9 mouse cellular contexts compared by ENCODE assay signal in the genomic region with DNA sequence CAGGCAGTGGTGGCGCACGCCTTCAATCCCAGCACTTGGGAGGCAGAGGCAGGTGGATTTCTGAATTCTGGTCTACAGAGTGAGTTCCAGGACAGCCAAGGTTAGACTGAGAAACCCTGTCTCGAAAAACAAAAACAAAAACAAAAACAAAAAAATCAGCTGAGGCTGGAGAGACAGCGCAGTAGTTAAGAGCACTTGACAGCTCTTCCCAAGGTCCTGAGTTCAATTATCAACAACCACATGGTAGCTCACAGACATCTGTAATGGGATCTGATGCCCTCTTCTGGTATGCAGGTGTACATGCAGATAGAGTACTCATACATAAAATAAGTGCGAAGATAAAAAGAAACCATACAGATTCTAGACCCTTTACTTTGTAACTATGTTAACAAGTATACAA. TPM values are rescaled to one million over a fixed set of nuclear protein-coding genes. Genes with fewer than 3 reads are reported as not detected.
DNase-seq lines count a peak whose midpoint lies in the region; ATAC-seq lines count a peak whose summit lies in the region.
"Had no signal": no experiment of that assay in that cellular context is flagged by ENCODE, and none has a peak within 500 bp of the region (broad histone marks: within the 10 kb centered on the region; RNA-seq: fewer than 3 reads in every experiment).

No protein-coding gene starts in this region.

- H3K4me1 ChIP-seq in hindbrain, embryonic 10.5 days (replicated peaks): peaks cover 20% of the 10 kb centered on the region
- peaks cover 14% of the 10 kb centered on the region for H3K4me1 ChIP-seq in hindbrain, embryonic 16.5 days (ENCODE audit: control insufficient read depth, insufficient read depth, low read depth, low read length)
- H3K4me1 ChIP-seq in liver, embryonic 12.5 days: peaks cover 40% of the 10 kb centered on the region

- H3K36me3 ChIP-seq in hindbrain, embryonic 10.5 days: peaks cover 35% of the 10 kb centered on the region
- peaks cover 24% of the 10 kb centered on the region for H3K36me3 ChIP-seq in hindbrain, embryonic 16.5 days (ENCODE audit: control insufficient read depth, insufficient read depth, low read length)
- peaks cover 37% of the 10 kb centered on the region for H3K36me3 ChIP-seq in liver, embryonic 12.5 days

- no peaks in the 10 kb centered on the region for H3K27me3 ChIP-seq in hindbrain, embryonic 10.5 days (ENCODE audit: insufficient read depth, poor library complexity, severe bottlenecking)
- no peaks in the 10 kb centered on the region for H3K27me3 ChIP-seq in hindbrain, embryonic 16.5 days (replicated peaks; ENCODE audit: control insufficient read depth, insufficient read depth, low read length)
- H3K27me3 ChIP-seq in liver, embryonic 12.5 days (replicated peaks): peaks cover 24% of the 10 kb centered on the region
- H3K27me3 ChIP-seq: limb, embryonic 15.5 days had no signal

- DNase-seq in hindbrain, embryonic 10.5 days (ENCODE audit: low spot score): no peak
- DNase-seq in 416B (ENCODE audit: low read depth) (peak; percentile 74), MEL-GATA-1-ER (ENCODE audit: extremely low read depth, low read depth) (peak; percentile 56)
- DNase-seq in spleen, adult 18-20 months: no peak
- DNase-seq in left cerebral cortex, adult 11 months (ENCODE audit: low spot score): no peak
- DNase-seq in right cerebral cortex, adult 2 months (ENCODE audit: low spot score in 2 of 2): no peak

- no peak overlapping the region for H3K9ac ChIP-seq in hindbrain, embryonic 16.5 days (ENCODE audit: low read depth, low read length)
- no peak overlapping the region for H3K9ac ChIP-seq in liver, embryonic 12.5 days
- H3K9ac ChIP-seq: limb, embryonic 15.5 days had no signal

- H3K9me3 ChIP-seq in hindbrain, embryonic 10.5 days: no peaks in the 10 kb centered on the region
- H3K9me3 ChIP-seq in hindbrain, embryonic 16.5 days (ENCODE audit: control insufficient read depth, low read length): no peaks in the 10 kb centered on the region
- no peaks in the 10 kb centered on the region for H3K9me3 ChIP-seq in liver, embryonic 12.5 days (replicated peaks)
- H3K9me3 ChIP-seq: limb, embryonic 15.5 days had no signal

- no peak overlapping the region for H3K27ac ChIP-seq in hindbrain, embryonic 10.5 days
- no peak overlapping the region for H3K27ac ChIP-seq in hindbrain, embryonic 16.5 days (ENCODE audit: low read depth, low read length)
- H3K27ac ChIP-seq in liver, embryonic 12.5 days: peak overlapping the region; percentile 89; the same call in 1 of the 2 replicates

- H3K4me3 ChIP-seq in hindbrain, embryonic 10.5 days: 0 out of 2 replicates have a peak overlapping the region, but pooled peaks have one; percentile 93
- no peak overlapping the region for H3K4me3 ChIP-seq in hindbrain, embryonic 16.5 days (ENCODE audit: low read length)
- no peak overlapping the region for H3K4me3 ChIP-seq in liver, embryonic 12.5 days

- no peak overlapping the region for H3K4me2 ChIP-seq in hindbrain, embryonic 16.5 days (ENCODE audit: low read length)
- peak overlapping the region; percentile 82 for H3K4me2 ChIP-seq in liver, embryonic 12.5 days

- 74% methylated on average over 5 of the region's 5 CpGs for whole genome bisulfite sequencing in hindbrain, embryonic 10.5 days
- 81% methylated on average over 5 of the region's 5 CpGs for WGBS in hindbrain, embryonic 16.5 days
- WGBS in liver, embryonic 12.5 days (ENCODE audit: insufficient replicate concordance): 64% methylated on average over 5 of the region's 5 CpGs

- no peak for ATAC-seq in hindbrain, embryonic 16.5 days
- ATAC-seq in liver, embryonic 12.5 days: no peak

RNA-seq across cellular contexts. Expression of a gene that starts 0.6 kb away (rescaled TPM):
- polyA plus RNA-seq in hindbrain, embryonic 10.5 days (2016; fragmentation: Nextera tagmentation; extraction: Ambion mirVana): 388 and 497 TPM in 2 replicates
- 233 and 244 TPM in 2 replicates for polyA plus RNA-seq in hindbrain, embryonic 16.5 days (2015; fragmentation: Nextera tagmentation; extraction: Ambion mirVana)
- polyA plus RNA-seq in liver, embryonic 12.5 days (2016; fragmentation: Nextera tagmentation; extraction: Ambion mirVana): 350 and 362 TPM in 2 replicates

RNA-seq across cellular contexts. Expression of a gene that starts 32.3 kb away (rescaled TPM):
- polyA plus RNA-seq in hindbrain, embryonic 10.5 days (2016; fragmentation: Nextera tagmentation; extraction: Ambion mirVana): 31.0 and 33.0 TPM in 2 replicates
- 25.0 and 27.1 TPM in 2 replicates for polyA plus RNA-seq in hindbrain, embryonic 16.5 days (2015; fragmentation: Nextera tagmentation; extraction: Ambion mirVana)
- 38.2 and 39.4 TPM in 2 replicates for polyA plus RNA-seq in liver, embryonic 12.5 days (2016; fragmentation: Nextera tagmentation; extraction: Ambion mirVana)

Comparison
In these comparisons a context has a peak if more than half of its experiments do, and no peak if none do; other contexts are left out.
1. DNase-seq: peak in 416B (single experiment) and MEL-GATA-1-ER (single experiment); none in hindbrain, embryonic 10.5 days (single experiment), spleen, adult 18-20 months (0 of 2), left cerebral cortex, adult 11 months (single experiment) and right cerebral cortex, adult 2 months (0 of 2).